Mouse (Mus musculus): ENCODE measurements around the gene Msi2. TPM values are rescaled to one million over a fixed set of nuclear protein-coding genes. Genes with fewer than 3 reads are reported as not detected.

Msi2 gene
- total RNA-seq, 2 experiments from 2014 or later: 192 TPM

DNA sequence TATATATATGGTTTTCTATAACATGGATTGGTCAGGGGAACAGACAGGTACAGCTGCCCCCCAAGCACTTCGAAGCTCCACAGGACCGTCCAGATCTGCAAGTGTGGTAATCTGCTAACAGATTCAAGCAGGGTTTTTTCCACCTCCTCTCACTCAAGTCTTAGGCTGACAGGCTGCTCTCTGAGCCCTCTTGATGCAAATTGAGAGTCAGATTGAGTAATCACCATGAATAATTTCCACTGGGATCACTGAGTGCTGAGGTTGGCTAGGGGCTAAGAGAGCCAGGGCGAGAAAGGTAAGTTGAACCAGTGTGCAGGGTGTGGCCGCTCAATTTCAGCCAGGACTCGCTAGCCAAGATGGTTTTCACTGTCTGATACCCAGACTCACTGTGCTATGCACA is 238.8 kb downstream of the Msi2 start:
- no peak for DNase-seq
- intact Hi-C loops (cut with DNase I): no loop called here

DNA sequence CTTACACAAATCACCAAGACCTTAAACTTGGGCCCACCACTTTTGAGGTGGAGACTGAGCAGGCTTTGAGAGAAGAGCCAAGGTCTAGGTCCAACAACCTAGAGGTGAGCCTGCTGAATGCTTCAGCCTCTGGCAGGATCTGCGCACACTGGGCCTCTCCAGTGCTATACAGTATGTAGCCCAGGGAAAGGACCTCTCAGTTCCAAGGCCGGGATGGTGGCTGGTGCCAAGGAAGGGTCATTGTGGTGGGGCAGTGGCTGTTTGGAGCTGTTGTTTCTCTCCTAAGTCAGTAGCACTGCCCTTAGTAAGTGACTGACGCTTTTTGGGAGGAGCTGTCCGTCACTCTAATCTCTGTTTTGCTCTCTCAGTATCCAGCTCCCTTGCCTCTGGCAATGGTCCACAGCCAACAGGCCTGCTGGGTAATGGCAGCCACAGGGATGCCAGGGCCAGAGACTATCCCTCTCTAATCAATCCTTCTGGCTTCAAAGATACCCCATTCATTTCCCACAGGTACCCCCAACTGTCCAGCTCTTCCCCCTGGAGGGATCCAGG is 243.3 kb downstream of the Msi2 start:
- DNase-seq: peak in 1 of 2 experiments; percentile 25
- intact Hi-C loops (cut with DNase I): no loop called here

DNA sequence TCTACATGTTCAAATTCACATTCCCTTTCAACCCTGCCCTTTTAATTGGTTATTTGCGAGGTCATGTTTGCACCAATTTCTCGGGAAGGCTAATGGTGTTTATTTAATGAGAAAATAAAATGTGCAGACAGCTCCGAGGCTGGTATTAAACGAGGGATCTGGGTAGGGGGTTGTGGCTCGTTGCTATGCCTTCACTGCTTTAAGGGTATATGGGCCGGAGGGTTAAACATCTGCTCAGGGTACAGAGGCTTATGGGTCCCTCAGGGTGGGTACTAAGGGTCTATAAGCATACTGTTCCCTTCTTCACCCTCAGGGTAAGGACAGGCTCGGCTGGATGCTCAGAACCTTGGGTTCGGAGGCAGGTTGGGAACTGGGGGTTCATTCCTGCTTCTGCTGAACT is 245.6 kb downstream of the Msi2 start:
- DNase-seq: no peak
- intact Hi-C loops (cut with DNase I): no loop called here

DNA sequence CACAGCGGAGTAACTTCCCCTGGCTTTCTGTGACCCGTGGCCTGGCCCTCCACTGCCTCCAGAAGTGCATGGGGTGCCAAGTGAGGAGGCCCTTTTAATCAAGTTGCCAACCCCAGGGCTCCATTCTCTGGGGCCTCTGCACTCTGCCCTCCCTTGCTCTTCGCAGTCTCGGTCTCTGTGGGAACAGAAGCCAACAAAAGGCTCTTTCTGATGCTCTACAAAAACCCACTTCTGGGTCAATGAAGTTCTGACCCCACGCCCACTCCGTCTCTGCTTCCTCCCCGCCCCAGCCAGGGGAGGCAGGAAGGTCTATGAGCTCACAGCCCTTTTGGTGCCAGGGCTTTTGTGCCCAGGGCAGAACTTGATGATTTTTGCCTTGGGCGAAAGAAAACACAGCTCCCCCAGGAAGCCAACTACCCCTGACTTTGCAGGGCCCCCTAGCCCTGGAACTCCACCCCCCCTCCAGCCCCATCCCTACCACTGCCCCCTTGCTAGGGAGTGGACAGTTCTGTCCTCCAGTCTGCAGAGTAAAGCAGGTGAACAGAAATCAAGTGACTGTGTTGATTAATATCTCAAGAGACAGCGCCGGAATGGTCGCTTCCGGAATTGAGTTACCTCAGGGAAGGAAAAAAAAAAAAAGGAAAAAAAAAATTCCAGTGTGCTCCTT is 246.2 kb downstream of the Msi2 start:
- DNase-seq: no peak
- intact Hi-C loops (cut with DNase I): no loop called here

DNA sequence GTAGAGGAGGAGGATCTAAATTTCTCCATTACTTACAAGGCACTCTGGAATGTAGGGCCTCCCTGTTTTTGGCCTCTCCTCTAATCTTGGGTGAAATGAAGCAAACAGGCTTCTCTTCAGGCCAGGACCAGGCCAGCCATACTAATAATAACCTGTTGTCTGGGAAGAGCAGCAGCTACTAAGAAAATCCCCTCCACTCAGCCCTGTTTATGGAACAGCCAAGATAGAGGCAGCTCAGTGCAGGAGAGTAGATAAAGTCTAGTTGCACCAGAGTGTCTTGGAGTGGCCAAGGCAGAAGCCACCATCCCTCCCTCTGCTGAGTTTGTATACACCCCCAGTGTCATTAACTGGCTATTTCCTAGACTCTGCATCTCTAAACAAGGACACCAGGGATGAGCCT is 247.7 kb downstream of the Msi2 start:
- no peak for DNase-seq
- intact Hi-C loops (cut with DNase I): no loop called here

DNA sequence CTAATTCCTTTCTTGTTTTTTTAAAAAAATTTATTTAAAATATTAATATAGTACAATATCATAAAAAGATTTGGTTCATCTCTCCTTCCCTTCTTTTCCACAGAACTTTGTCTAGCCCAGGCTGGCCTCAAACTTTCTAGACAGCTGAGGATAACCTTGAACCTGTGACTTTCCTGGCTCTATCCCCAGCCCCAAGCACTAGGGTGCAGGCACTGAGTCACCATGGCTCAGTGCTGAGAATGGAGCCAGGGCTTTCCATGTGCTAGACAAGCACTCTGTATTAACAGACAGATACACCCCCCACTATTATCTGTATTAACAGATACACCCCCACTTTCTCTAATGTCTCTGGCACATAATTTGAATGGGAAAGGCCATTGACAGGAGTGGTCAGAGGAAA is 249.3 kb downstream of the Msi2 start:
- no peak for DNase-seq
- intact Hi-C loops (cut with DNase I): no loop called here

DNA sequence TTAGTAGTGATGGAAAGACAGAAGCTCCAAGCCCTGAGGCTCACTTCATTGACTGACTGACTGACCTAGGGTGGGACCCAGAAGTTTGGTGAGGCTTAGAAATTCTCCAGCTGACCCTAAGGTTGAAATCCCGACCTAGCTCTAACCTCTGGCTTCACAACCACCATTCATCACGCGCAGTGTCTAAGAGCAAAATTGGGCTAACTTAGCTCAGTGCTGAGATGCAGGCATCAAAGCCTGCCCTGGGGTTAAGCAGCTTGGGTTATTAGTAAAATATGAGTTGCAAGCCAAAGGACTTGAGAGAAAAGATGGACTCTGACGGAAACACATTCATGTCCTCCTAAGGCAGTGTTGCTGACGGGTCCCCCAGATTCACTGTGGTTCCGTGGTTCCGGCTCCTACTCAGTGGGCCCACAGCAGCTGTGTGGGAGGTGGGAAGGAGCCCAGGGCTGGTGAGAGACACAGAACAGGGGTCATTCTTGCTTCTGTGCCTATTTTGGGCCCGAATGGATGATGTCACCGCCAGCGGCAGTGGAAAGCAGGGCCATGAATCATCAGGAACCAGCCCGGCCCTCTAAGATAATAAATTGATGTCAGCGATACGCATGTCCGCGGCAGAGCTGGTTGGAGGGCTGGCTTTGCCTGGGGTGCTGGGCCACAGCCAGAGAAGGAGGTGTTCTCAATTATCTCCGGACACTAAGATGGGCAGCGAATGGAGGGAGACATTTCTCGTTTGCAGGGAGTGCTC is 250.6 kb downstream of the Msi2 start:
- intact Hi-C loops (cut with DNase I): no loop called here
- peak; percentile 63 to 69 for DNase-seq

DNA sequence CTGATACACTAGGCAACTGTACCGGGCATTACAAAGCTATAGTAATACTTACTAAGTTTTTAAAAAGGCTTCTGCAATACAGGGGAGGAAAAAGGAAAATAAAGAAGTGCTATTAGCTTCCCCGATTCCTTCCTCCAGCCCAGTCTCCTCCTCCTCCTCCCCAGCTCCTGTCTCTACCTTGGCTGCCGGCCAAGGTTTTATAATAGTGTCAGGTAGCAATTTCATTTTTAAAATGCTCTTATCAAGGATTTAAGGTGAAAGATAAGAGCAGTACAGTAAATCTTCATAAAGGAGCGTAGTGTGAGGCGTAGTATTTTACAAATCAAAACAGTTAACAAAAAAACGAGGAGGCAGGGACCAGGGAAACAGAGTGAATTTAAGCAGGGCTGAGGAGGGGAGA is 254.4 kb downstream of the Msi2 start:
- DNase-seq: no peak
- intact Hi-C loops (cut with DNase I): no loop called here

DNA sequence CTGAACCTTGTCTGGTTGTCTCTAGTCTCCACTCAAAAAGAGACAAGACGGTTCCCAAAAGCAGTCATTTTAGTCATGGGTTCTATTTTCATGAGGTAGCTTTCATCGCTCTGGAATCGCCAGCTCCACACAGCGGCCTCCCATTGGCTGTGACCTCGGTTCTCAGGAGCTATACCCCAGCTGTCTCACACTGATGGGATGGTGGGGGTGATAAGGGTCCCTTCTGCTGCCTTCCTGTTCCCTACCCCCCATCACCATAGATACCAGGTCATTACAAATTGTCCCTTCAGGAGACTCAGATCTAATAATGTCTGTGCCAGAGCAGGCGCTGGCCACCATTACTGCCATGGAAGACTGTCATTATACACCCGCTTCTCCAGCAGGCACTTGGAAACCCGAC is 255.5 kb downstream of the Msi2 start:
- DNase-seq: no peak
- intact Hi-C loops (cut with DNase I): no loop called here

DNA sequence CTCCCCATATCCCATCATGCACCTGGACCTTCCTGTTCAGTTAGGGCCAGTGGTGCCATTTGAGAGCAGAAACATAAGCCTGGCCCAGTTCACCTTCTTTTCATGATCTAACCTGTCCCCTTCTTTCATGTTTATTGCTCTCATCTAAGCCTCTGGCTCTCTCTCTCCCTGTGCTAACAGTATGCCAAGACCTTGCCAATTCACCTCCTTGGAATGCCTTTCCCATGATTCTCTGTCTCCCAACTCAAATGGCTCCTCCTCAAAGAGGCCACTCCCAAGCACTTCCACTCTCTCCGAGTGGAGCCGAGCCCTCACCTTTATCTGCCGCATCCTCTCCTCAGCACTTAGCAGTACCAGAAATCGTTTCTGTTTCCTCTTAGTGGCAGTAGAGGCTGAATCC is 256.7 kb downstream of the Msi2 start:
- intact Hi-C loops (cut with DNase I): no loop called here
- no peak for DNase-seq

DNA sequence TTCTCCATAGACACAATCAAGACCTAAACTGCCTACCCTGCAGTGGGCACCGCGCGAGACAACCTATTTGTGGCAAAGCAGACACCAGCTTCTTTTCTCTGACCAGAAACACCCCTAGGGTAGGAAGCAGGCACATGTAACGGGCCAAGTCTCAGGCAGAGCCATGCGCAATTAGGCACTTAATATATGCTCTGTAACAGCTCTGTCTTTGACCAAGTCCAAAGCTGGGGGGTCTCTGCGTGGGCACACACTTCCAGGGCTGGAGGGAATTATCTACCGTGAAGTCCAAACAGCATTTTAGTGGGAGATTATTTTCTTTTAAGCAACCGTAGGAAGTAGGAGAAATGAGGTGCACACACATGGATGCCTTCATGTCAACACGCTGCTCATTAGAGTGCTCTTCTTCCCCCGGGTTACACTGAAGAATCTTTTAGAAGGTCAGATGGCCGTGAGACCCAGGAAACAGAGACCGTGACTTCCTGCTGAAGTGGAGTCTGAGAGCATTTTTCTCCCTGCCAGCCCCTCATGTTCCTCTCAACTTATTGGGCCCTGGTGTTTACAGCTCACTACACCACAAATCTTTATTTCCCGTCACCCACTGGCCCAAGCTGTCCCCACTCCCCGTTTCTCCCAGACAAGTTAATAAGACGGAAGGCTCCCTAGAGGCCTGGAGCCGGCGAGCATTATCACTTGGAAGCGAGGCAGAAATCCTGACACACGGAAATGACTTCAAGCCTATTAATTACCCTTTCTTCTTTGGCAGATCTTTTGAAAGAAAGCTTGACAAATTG is 258.2 kb downstream of the Msi2 start:
- intact Hi-C loops (cut with DNase I): no loop called here

DNA sequence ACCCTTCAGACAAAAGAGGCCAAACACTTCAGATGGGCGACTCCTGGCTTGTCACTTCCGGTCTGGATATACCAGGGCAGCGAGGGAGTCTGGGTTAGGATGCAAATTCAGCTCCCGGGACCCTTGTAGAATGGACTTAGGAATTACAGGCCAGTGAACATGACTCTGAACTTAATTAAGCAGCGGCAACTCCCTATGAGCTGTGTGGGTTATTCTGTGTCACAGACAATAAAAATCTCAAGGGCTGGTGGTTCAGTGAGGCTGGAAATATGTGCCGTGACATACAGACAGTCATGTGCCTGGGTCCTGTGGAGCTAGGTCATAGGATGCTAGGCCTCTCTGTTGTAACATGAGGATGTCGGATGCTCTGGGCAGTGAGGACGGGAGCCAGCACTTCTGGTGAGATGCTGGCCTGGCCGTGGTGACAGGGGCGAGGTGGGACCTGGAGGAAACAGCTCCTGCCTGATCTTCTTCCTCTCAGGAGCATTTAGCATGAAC is 261.0 kb downstream of the Msi2 start:
- intact Hi-C loops (cut with DNase I): no loop called here
- no peak for DNase-seq

More for the DNA sequence above, 258.2 kb downstream of the Msi2 start:
- no peak for DNase-seq

DNA sequence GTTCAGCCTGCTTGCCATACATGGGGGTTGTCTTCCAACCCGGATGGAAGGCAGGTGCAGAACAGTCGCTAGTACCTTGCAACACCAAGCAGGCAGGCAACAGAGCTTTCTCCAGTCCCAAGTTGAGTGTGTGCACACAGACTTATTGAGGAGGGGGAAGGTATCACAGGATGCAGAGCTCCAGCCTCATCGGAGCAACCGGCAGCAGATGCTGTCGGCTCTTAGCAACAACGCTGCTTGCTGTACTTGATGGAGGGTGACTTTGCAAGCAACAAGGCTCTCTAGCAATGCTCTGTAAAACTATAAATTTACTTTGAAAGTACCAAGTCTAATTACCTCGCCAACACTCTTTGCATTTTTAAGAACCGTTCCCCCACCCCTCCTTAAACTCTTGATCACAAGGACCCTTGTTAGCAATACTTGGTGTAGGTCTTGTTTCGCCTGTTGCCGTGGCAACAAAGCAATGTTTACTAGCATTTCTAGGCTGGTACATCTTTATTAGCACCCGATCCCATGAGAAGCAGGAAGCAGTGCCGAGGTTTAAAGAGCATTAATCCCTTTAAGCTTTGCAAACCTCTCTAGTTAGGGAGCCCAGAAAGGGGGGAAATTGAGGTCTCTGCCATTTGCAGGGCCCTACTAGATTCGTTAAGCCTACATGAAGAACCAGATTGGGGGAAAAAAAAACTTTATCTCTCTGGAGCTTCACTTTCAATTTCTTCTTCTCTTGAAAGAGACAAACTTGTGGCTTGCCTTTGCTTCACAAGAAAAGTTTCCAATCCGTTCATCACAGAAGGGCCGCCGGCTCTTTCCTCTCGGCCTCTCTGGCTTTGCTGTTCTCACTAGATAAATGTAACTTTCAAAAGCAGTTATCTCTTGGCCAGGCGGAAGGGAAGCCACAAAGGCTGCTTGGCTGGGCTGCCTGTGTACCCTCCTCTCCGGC is 263.2 kb downstream of the Msi2 start:
- intact Hi-C loops (cut with DNase I): no loop called here
- no peak for DNase-seq

DNA sequence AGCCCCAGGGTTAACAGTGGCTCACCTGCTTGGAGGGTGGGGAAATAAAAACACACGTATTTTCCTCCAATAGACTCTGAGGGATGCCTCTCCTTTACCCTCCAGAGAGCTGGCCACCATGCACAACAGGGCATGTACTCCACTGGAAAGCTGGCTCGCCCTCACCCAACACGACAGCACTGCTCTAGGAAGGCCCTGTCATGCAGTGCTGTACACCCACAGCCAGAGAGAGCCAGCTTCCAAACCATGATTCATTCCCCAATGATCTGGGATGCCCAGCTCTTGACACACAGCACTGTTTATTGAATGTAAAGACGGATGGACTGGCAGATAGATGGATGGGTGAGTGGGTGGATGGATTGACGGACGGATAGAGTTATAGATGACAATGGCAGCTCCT is 269.1 kb downstream of the Msi2 start:
- intact Hi-C loops (cut with DNase I): no loop called here
- no peak for DNase-seq

DNA sequence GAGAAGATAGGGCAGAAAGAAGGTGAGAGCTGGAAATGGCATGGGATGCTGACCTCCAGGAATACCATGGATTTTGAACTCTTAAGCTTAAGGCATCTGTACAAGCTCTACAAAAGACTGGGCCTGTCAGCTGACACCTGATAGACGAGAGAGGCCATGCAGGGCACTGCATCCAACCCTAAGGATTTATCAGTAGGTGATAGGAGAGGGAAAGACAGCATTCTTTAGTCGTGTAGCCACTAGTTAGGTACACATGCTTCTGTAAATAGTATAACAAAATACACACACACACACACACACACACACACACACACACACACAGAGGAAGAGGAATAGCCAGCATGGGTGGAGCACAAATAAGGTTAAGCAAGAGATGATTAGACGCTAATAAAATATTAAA is 269.7 kb downstream of the Msi2 start:
- intact Hi-C loops (cut with DNase I): no loop called here
- no peak for DNase-seq

DNA sequence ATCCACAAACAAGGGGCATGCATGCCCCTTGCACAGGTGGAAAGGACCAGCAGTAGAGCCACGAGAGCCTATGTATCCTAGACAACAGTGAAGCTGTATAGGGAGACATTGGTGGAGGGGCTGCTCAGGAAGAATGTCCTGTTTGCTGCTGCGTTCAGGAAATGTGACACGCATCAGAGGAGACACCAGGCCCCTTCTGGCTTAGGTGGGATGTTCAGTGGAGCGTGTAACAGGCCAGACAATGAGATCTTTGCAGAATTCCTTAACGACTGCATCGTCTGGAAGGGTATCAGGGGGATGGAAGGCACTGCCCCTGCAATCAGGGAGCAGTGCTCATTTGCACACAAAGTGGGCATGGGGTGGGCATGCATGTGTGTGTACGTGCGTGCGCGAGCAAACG is 271.0 kb downstream of the Msi2 start:
- no peak for DNase-seq
- intact Hi-C loops (cut with DNase I): no loop called here

DNA sequence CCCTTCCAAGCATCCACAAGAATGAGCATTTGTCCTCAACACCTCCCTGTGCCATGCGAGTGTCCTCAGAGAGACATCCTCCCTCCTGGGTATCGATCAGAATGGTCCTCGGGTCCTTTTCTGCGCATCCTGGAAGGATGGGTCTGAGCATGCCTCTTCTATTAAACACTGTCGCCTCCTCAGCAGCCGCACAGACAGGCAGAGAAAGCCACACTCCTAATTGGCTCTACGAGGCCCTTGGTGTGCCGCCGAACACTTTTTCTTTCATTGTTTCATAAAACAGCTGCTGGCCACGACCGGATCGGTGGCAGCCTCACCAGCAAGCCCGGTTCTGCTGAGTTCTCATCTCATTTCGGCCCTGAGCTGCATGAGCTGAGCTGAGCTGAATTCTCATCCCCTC is 274.4 kb downstream of the Msi2 start:
- DNase-seq: no peak
- intact Hi-C loops (cut with DNase I): no loop called here

DNA sequence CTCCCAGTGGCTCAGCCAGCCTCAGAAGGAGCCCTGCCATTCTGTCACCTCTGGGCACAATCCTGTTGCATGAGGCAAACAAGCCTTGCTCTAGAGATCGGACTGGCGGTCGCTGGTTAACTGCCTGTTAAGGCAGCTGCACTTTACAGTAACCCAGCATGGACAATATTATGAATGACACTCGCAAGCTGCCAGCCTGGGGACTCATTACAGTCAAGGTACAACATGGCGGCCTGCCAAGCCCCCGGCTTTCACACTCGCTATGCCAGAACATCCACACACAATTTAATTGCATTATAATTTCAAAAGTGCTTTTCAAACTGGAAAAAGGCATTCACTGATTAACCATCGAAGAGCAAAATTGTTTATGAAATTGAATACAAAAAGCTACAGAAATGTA is 275.0 kb downstream of the Msi2 start:
- DNase-seq: no peak
- intact Hi-C loops (cut with DNase I): no loop called here

DNA sequence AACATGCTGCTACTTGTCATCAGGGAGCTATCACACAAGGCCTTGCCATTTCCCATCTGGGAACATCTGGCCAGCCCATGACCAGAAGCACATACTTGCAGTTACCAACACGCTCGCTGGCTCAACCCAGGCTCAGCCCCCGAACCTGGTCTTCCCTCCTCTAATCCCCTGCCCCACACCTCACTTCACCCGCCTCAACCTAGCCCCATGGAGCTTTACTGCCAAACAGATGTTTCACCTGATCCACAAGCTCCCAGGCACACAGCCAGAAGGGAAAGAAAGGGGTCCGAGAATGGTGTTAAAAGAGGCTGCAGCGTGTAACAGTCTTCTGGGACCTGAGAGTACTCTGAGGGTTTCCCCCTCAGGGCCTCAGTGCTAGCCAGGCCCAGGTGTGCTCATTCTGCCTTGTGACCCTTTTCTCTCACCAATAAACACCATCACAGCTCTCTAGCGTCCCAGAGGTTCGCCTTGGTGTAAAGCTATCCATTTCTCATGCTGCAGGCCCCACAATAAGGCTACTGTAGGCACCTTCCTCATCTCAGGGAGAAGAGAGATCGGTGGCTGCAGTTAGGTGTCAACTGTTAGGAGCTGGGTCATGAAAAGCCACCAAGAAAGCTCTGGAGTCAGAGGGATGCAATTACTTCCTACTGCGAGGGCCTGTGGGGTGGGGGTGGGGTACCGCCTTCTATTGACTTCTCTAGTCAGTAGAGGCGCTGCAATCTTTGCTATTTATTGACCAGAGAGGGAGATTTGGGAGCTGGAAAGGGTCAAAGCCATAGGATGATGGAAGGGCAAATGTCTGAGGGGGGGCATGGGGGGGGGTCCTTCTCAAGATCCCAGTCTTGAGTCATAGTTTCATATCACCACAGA is 276.2 kb downstream of the Msi2 start:
- no peak for DNase-seq
- intact Hi-C loops (cut with DNase I): no loop called here
